Mouse (Mus musculus) c-Kit-negative CD71-positive TER-119-positive erythroid progenitor cells, embryonic 14.5 days (primary cell): ENCODE data around the gene Olfr1254.

Experiments
- DNase-seq: peaks from one replicate; pipeline ENCODE4 v3.0.0-alpha.2; 2013; ENCODE audit warnings: low read depth, low spot score

The Olfr1254 gene

GRCm38 (mm10) chr2:89793519-89793918 lies at the start of gene Olfr1254:
TSS of gene Olfr1254 (minus strand) at chr2:89793619.
- DNase-seq, result no peak

- DNase-seq, result no peak
Observed at GRCm38 (mm10) chr2:89841455-89841854, 48.0 kb upstream of the Olfr1254 start, which contains the start of gene Olfr1256. TSS of gene Olfr1256 (minus strand) at chr2:89841555.

- DNase-seq, result no peak
Observed at GRCm38 (mm10) chr2:89820216-89820615, 26.8 kb upstream of the Olfr1254 start.

GRCm38 (mm10) chr2:89811751-89812150 lies 18.3 kb upstream of the Olfr1254 start, which contains the start of gene Olfr1255:
TSS of gene Olfr1255 (plus strand) at chr2:89812051.
- DNase-seq, result no peak

GRCm38 (mm10) chr2:89810751-89811150 lies 17.3 kb upstream of the Olfr1254 start:
- DNase-seq, result no peak

GRCm38 (mm10) chr2:89799583-89799982 lies 6.2 kb upstream of the Olfr1254 start:
- DNase-seq, result no peak

- no peak for DNase-seq
Observed at GRCm38 (mm10) chr2:89756990-89757389, 36.4 kb downstream of the Olfr1254 start, which contains the start of gene Olfr1253. TSS of gene Olfr1253 (minus strand) at chr2:89757090.
